Mouse (Mus musculus): ENCODE measurements around the gene Zfhx3. TPM values are rescaled to one million over a fixed set of nuclear protein-coding genes. Genes with fewer than 3 reads are reported as not detected.

Gene Zfhx3
- polyA plus RNA-seq, 1 experiment: 6.6 TPM

DNA sequence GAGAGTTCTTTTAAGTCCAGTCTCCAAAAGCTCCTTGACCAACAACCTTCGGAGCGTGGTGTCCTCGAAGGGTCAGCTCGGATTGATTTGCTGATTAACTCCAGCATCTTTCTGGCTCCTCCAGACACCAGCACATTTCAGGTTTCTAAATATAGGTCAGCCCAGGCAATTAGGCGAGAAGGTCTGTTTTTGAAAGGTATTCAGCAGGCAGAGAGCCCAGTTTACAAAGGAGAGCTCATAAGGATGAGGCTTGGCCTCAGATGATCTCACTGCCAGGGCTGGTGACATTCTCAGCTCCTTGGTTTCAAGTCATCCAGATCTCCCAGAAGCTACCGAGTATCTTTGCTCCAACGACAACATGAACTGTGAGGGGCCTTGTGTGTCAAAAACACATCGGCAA lies 535.7 kb downstream of the Zfhx3 start:
- 82% methylated on average over 8 of the region's 8 CpGs for WGBS
- TF ChIP-seq CTCF (IDR thresholded peaks at IDR 0.05; ENCODE audit: control insufficient read depth, insufficient read depth, low read length) (no peak), POLR2A (IDR thresholded peaks at IDR 0.05; ENCODE audit: borderline replicate concordance, control insufficient read depth, low read depth, low read length) (no peak)
- no peaks in the 10 kb centered on the region for H3K4me1 ChIP-seq (ENCODE audit: control insufficient read depth, insufficient read depth, low read length)
- no peak overlapping the region for H3K4me3 ChIP-seq (replicated peaks; ENCODE audit: control insufficient read depth, low read depth, low read length)
- H3K27ac ChIP-seq (ENCODE audit: control insufficient read depth, insufficient read depth, low read depth, low read length, poor library complexity): no peak overlapping the region

DNA sequence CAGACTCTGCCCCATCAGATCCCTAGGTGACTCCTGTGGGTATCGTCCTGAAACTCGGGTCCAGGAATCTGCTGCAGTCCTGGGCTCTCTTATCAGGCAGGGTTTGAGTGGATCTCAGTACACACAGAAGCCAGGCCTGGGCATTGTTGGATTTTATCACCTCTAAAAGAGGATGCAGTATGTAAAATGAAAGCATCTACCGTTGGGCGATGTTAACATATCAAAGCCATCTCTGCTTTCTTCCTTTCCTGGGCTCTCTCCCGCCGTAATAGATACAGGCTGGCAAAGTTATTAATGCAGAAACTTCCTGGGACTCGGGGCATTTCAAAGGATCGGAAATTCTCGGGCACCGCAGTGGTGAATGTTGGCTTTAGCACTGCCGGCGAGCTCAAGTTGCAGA lies 537.7 kb downstream of the Zfhx3 start:
- 71% methylated on average over 12 of the region's 12 CpGs for WGBS
- Histone ChIP-seq H3K4me3 (replicated peaks; ENCODE audit: control insufficient read depth, low read depth, low read length) (no peak overlapping the region), H3K27ac (ENCODE audit: control insufficient read depth, insufficient read depth, low read depth, low read length, poor library complexity) (no peak overlapping the region), H3K4me1 (ENCODE audit: control insufficient read depth, insufficient read depth, low read length) (no peaks in the 10 kb centered on the region)
- no peak for TF ChIP-seq CTCF (IDR thresholded peaks at IDR 0.05; ENCODE audit: control insufficient read depth, insufficient read depth, low read length)
- no peak for TF ChIP-seq POLR2A (IDR thresholded peaks at IDR 0.05; ENCODE audit: borderline replicate concordance, control insufficient read depth, low read depth, low read length)

DNA sequence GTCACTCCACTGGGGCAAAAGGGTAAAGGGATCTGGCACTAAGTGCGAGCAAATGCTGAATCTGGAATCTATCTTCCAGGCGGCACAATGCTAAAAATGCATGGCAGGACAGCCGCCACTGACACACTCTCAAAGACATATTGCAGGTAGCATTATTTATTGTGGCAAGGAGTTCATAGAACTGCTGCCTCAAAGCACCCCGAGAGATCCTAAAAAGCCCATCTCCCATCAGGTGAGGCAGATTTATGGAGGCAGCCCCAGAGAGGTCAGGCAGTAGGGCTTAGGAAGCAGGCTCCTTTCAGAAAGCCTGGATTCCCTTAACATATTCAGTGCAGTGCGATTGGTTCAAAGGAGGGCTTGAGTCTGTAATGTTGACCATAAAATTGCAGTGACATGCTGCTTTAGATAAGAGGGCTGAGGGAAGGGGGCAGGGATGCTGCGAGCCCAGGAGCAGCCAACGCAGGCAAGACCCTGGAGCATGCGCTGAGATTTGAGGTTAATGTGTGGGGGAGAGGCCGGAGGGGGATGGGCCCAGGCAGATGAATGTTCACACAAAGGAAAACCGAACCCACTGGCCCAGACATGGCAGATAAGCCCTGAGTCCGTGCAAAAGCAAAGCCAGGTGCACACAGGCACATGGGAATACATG lies 538.8 kb downstream of the Zfhx3 start:
- H3K4me1 ChIP-seq (ENCODE audit: control insufficient read depth, insufficient read depth, low read length): no peaks in the 10 kb centered on the region
- 70% methylated on average over 11 of the region's 11 CpGs for WGBS
- H3K27ac ChIP-seq (ENCODE audit: control insufficient read depth, insufficient read depth, low read depth, low read length, poor library complexity): no peak overlapping the region
- H3K4me3 ChIP-seq (replicated peaks; ENCODE audit: control insufficient read depth, low read depth, low read length): no peak overlapping the region
- TF ChIP-seq POLR2A (IDR thresholded peaks at IDR 0.05; ENCODE audit: borderline replicate concordance, control insufficient read depth, low read depth, low read length) (no peak), CTCF (IDR thresholded peaks at IDR 0.05; ENCODE audit: control insufficient read depth, insufficient read depth, low read length) (no peak)

DNA sequence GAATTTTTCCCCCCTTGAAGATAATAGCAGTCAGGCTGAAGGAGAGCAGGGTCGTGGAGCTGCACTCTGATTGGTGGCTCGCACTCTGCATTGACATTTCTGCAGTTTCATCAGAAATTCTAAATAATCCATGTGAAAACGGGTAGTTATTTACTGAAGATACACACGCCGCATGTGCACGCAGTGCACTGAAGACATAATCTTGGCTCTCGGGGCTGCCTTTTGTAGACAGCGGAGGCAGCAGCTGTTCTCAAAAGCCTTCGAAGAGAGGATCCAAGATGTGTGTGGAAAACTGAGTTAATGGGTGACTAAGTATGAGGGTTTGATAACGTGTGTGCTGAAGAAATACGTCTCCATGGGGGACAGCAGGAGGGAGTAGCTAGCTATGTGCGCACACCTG lies 553.7 kb downstream of the Zfhx3 start:
- H3K27ac ChIP-seq (ENCODE audit: control insufficient read depth, insufficient read depth, low read depth, low read length, poor library complexity): no peak overlapping the region
- H3K4me1 ChIP-seq (ENCODE audit: control insufficient read depth, insufficient read depth, low read length): no peaks in the 10 kb centered on the region
- WGBS: 84% methylated on average over 12 of the region's 12 CpGs
- TF ChIP-seq POLR2A (IDR thresholded peaks at IDR 0.05; ENCODE audit: borderline replicate concordance, control insufficient read depth, low read depth, low read length) (no peak), CTCF (IDR thresholded peaks at IDR 0.05; ENCODE audit: control insufficient read depth, insufficient read depth, low read length) (no peak)
- H3K4me3 ChIP-seq (replicated peaks; ENCODE audit: control insufficient read depth, low read depth, low read length): no peak overlapping the region

GRCm38 (mm10) chr8:108506779-108507178 lies 564.3 kb downstream of the Zfhx3 start:
- no peak for TF ChIP-seq POLR2A (IDR thresholded peaks at IDR 0.05; ENCODE audit: borderline replicate concordance, control insufficient read depth, low read depth, low read length)
- no peak for TF ChIP-seq CTCF (IDR thresholded peaks at IDR 0.05; ENCODE audit: control insufficient read depth, insufficient read depth, low read length)
- WGBS: 42% methylated on average over 3 of the region's 3 CpGs
- no peak overlapping the region for H3K4me3 ChIP-seq (replicated peaks; ENCODE audit: control insufficient read depth, low read depth, low read length)
- H3K27ac ChIP-seq (ENCODE audit: control insufficient read depth, insufficient read depth, low read depth, low read length, poor library complexity): no peak overlapping the region
- H3K4me1 ChIP-seq (ENCODE audit: control insufficient read depth, insufficient read depth, low read length): no peaks in the 10 kb centered on the region

- H3K4me3 ChIP-seq (replicated peaks; ENCODE audit: control insufficient read depth, low read depth, low read length): no peak overlapping the region
- WGBS: 81% methylated on average over 3 of the region's 3 CpGs
- TF ChIP-seq CTCF (IDR thresholded peaks at IDR 0.05; ENCODE audit: control insufficient read depth, insufficient read depth, low read length): no peak
- no peak for TF ChIP-seq POLR2A (IDR thresholded peaks at IDR 0.05; ENCODE audit: borderline replicate concordance, control insufficient read depth, low read depth, low read length)
These were observed 565.3 kb downstream of the Zfhx3 start for GRCm38 (mm10) chr8:108507769-108508168.

DNA sequence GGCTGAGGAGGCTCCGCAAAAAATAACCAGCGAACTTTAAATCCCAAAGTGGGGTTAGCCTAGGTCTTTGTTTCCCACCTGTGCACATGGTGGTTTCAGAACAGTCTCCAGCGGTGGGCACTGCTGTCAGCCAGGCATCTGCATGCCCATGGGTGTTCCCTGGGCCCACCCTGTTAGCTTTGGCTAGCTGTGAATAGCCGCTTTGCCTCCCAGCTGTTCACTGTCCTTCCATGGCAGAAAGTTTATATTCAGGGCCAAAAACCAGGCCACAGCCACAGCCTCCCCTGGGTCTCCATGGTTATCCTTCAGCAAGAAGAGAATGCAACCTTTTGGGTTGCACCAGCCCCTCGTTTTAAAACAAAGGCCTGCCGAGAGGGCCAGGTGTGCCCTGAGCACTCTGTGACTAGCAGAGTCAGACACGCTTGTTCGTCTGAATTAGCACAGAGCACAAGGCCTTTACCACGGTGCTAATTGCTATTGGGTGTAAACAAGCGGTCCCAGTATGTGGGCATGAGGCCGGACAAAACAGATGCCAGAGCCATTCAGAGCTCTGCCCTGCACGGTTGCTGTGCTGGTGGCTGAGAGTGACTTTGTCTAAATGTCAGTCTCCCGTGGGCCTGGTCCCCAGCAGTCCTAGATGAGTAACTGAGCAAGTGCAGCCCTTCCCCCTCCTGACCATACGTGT lies 568.3 kb downstream of the Zfhx3 start:
- Histone ChIP-seq H3K27ac (ENCODE audit: control insufficient read depth, insufficient read depth, low read depth, low read length, poor library complexity) (no peak overlapping the region), H3K4me1 (ENCODE audit: control insufficient read depth, insufficient read depth, low read length) (no peaks in the 10 kb centered on the region), H3K4me3 (replicated peaks; ENCODE audit: control insufficient read depth, low read depth, low read length) (no peak overlapping the region)
- TF ChIP-seq POLR2A (IDR thresholded peaks at IDR 0.05; ENCODE audit: borderline replicate concordance, control insufficient read depth, low read depth, low read length): no peak
- no peak for TF ChIP-seq CTCF (IDR thresholded peaks at IDR 0.05; ENCODE audit: control insufficient read depth, insufficient read depth, low read length)
- WGBS: 85% methylated on average over 14 of the region's 14 CpGs

More at GRCm38 (mm10) chr8:108507769-108508168, 565.3 kb downstream of the Zfhx3 start:
- Histone ChIP-seq H3K27ac (ENCODE audit: control insufficient read depth, insufficient read depth, low read depth, low read length, poor library complexity) (no peak overlapping the region), H3K4me1 (ENCODE audit: control insufficient read depth, insufficient read depth, low read length) (no peaks in the 10 kb centered on the region)

DNA sequence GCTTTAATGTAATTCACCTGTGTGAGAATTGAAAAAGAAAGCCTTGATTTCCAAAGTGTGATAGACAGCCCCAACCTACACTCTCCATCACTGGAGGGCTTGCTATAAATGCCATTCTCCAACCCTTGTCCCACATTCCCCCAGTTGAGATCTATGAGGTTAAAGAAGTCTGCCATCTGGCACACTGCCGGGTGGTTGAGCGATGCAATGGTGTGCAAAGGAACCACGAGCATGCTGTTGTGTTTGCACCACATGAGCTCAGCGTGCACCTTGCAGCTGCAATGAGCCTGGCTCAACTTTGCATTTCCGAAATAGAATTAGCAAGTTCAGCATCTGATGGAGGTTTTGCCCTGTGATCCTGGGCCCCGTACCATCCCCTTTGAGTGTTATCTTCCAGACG lies 575.7 kb downstream of the Zfhx3 start:
- WGBS: 82% methylated on average over 7 of the region's 7 CpGs
- H3K4me3 ChIP-seq (replicated peaks; ENCODE audit: control insufficient read depth, low read depth, low read length): no peak overlapping the region
- H3K4me1 ChIP-seq (ENCODE audit: control insufficient read depth, insufficient read depth, low read length): no peaks in the 10 kb centered on the region
- TF ChIP-seq CTCF (IDR thresholded peaks at IDR 0.05; ENCODE audit: control insufficient read depth, insufficient read depth, low read length): no peak
- TF ChIP-seq POLR2A (IDR thresholded peaks at IDR 0.05; ENCODE audit: borderline replicate concordance, control insufficient read depth, low read depth, low read length): no peak
- H3K27ac ChIP-seq (ENCODE audit: control insufficient read depth, insufficient read depth, low read depth, low read length, poor library complexity): no peak overlapping the region
